Mouse (Mus musculus) G1E (cell line): ENCODE measurements around the gene Ccdc73.

Experiments used
- CTCF ChIP-seq: IDR thresholded peaks from 2 replicates; pipeline ENCODE4 v1.5.1; 2012; ENCODE audit warnings: low read depth, low read length, inconsistent platforms, mixed read lengths
- GATA1 ChIP-seq: IDR thresholded peaks from 2 replicates; pipeline ENCODE4 v1.6.1; 2012; ENCODE audit warnings: borderline replicate concordance, low read length, inconsistent platforms, mixed read lengths
- POLR2AphosphoS5 ChIP-seq: IDR thresholded peaks from 2 replicates; pipeline ENCODE4 v1.6.1; 2012; ENCODE audit warnings: low read depth, low read length, inconsistent platforms; ENCODE audit not compliant: insufficient replicate concordance
- TAL1 ChIP-seq: conservative IDR thresholded peaks from 2 replicates; pipeline ENCODE4 v1.6.1; 2012; ENCODE audit warnings: low read depth, low read length, inconsistent platforms, mixed read lengths

DNA sequence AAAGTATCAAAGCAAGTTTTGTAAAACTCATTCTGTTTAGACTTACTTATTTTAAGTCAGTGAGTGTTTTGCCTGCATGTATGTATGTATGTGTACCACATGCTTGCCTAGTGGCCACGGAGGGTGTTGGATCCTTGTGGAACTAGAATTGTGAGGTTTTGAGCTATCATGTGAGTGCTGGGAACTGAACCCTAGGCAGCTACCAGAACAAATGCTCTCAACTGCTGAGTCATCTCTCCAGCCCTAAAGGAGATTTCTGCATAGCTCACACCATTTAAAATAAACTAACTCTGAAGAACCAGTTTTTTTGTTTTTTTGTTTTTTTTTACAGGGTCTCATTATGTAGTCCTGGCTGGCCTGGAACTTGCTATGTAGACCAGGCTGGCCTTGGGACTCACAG, 11.4 kb upstream of the Ccdc73 start:
- TF ChIP-seq CTCF: no peak
- TF ChIP-seq POLR2AphosphoS5: no peak
- TF ChIP-seq GATA1: no peak
- TF ChIP-seq TAL1: no peak
